Mouse (Mus musculus) lung, postnatal 0 days (tissue): Measurements from ENCODE around the gene Ppdpf.

Source experiments
- CTCF ChIP-seq: IDR thresholded peaks from 2 replicates; pipeline ENCODE4 v1.5.1; 2016; ENCODE audit warnings: antibody characterized with exemption, mild to moderate bottlenecking
- EP300 ChIP-seq: IDR thresholded peaks from 2 replicates; pipeline ENCODE4 v1.6.1; 2016; ENCODE audit warnings: antibody characterized with exemption, mild to moderate bottlenecking, control low read depth

GRCm38 (mm10) chr2:181160821-181161220, 26.2 kb upstream of the Ppdpf start:
- no peak for TF ChIP-seq CTCF
- TF ChIP-seq EP300, result no peak
